Mouse (Mus musculus) kidney, postnatal 0 days (tissue): Measurements from ENCODE around the gene Spaca9. TPM values are rescaled to one million over a fixed set of nuclear protein-coding genes. Genes with fewer than 3 reads are reported as not detected.

Experiments
- ATAC-seq: fragments of 200-750 bp; cut with Nextera tagmentation; replicated peaks from 2 replicates; pipeline ENCODE4 v1.8.0; 2017; ENCODE audit warnings: low read depth, moderate number of reproducible peaks, moderate TSS enrichment, moderate library complexity; ENCODE audit not compliant: low FRiP score
- DNase-seq: peaks from one replicate; pipeline ENCODE4 v3.0.0-alpha.2; 2016; ENCODE audit warnings: low spot score
- H3K27ac ChIP-seq: fragments of 300-500 bp; sonication (generic); 2 replicates; pipeline ENCODE4 v1.5.1; 2014; ENCODE audit warnings: mild to moderate bottlenecking
- H3K27me3 ChIP-seq: fragments of 300-500 bp; sonication (generic); 2 replicates; pipeline ENCODE4 v1.6.1; 2014; ENCODE audit warnings: low read length, mixed read lengths; ENCODE audit not compliant: insufficient read depth
- H3K36me3 ChIP-seq: fragments of 300-500 bp; sonication (generic); 2 replicates; pipeline ENCODE4 v1.6.1; 2014; ENCODE audit warnings: low read length, mixed read lengths; ENCODE audit not compliant: insufficient read depth
- H3K4me1 ChIP-seq: fragments of 300-500 bp; sonication (generic); replicated peaks from 2 replicates; pipeline ENCODE4 v1.6.1; 2014; ENCODE audit warnings: antibody characterized with exemption, low read length, mixed read lengths; ENCODE audit not compliant: insufficient read depth
- H3K4me2 ChIP-seq: fragments of 300-500 bp; sonication (generic); 2 replicates; pipeline ENCODE4 v1.6.1; 2014; ENCODE audit warnings: mild to moderate bottlenecking, low read length, moderate library complexity, mixed read lengths
- H3K4me3 ChIP-seq: fragments of 300-500 bp; sonication (generic); replicated peaks from 2 replicates; pipeline ENCODE4 v1.5.1; 2014; ENCODE audit warnings: low read depth, low read length
- H3K9ac ChIP-seq: fragments of 300-500 bp; sonication (generic); 2 replicates; pipeline ENCODE4 v1.6.1; 2014; ENCODE audit warnings: low read depth, low read length
- H3K9me3 ChIP-seq: fragments of 300-500 bp; sonication (generic); replicated peaks from 2 replicates; pipeline ENCODE4 v1.6.1; 2016; ENCODE audit warnings: low read length, inconsistent platforms, mixed read lengths
- CTCF ChIP-seq: IDR thresholded peaks from 2 replicates; pipeline ENCODE4 v1.5.1; 2016; ENCODE audit warnings: antibody characterized with exemption, low read depth, mild to moderate bottlenecking, moderate library complexity
- WGBS: fragments of 180-500 bp; shearing (Covaris S2); extraction: QIAGEN DNeasy Blood & Tissue Kit; methylation state at CpG from one replicate; pipeline ENCODE4 v1.1.7; 2014; 5-methylcytosine and 5-hydroxymethylcytosine counted together
- polyA plus RNA-seq: library from polyadenylated mRNA; unstranded; fragments of >200 nt; fragmentation: Nextera tagmentation; extraction: Ambion mirVana; gene quantifications from 2 replicates; pipeline ENCODE4 v1.2.1, GENCODE M21; 2015

Gene Spaca9
- polyA plus RNA-seq, 1 experiment from 2014 or later: 2.5 TPM

- no peaks in the 10 kb centered on the region for H3K27me3 ChIP-seq
- H3K4me1 ChIP-seq: no peaks in the 10 kb centered on the region
- H3K36me3 ChIP-seq: no peaks in the 10 kb centered on the region
- H3K9me3 ChIP-seq: no peaks in the 10 kb centered on the region
- TF ChIP-seq CTCF: no peak
- H3K27ac ChIP-seq: no peak overlapping the region
- DNase-seq: no peak
- H3K9ac ChIP-seq: no peak overlapping the region
- H3K4me3 ChIP-seq: no peak overlapping the region
- H3K4me2 ChIP-seq: no peak overlapping the region
- ATAC-seq: no peak
Measured at GRCm38 (mm10) chr2:28730676-28731075, 31.1 kb upstream of the Spaca9 start.

GRCm38 (mm10) chr2:28727786-28728404 lies 28.4 kb upstream of the Spaca9 start:
- Histone ChIP-seq H3K9ac (no peak overlapping the region), H3K4me2 (no peak overlapping the region), H3K4me3 (no peak overlapping the region), H3K27ac (no peak overlapping the region), H3K4me1 (no peaks in the 10 kb centered on the region), H3K9me3 (no peaks in the 10 kb centered on the region), H3K27me3 (no peaks in the 10 kb centered on the region), H3K36me3 (no peaks in the 10 kb centered on the region)
- TF ChIP-seq CTCF: no peak
- ATAC-seq: no peak
- no peak for DNase-seq
- 28% methylated on average over 16 of the region's 16 CpGs for WGBS

GRCm38 (mm10) chr2:28723912-28724311 lies 24.4 kb upstream of the Spaca9 start:
- ATAC-seq (no peak), DNase-seq (no peak)
- H3K9ac ChIP-seq: no peak overlapping the region
- no peak overlapping the region for H3K27ac ChIP-seq
- no peak overlapping the region for H3K4me3 ChIP-seq
- WGBS: 38% methylated on average over 9 of the region's 9 CpGs
- no peaks in the 10 kb centered on the region for H3K36me3 ChIP-seq
- TF ChIP-seq CTCF: no peak
- no peaks in the 10 kb centered on the region for H3K9me3 ChIP-seq
- H3K4me2 ChIP-seq: no peak overlapping the region
- no peaks in the 10 kb centered on the region for H3K27me3 ChIP-seq
- no peaks in the 10 kb centered on the region for H3K4me1 ChIP-seq

- ATAC-seq (no peak), DNase-seq (no peak)
- H3K9me3 ChIP-seq: no peaks in the 10 kb centered on the region
- no peaks in the 10 kb centered on the region for H3K4me1 ChIP-seq
- no peaks in the 10 kb centered on the region for H3K27me3 ChIP-seq
- no peaks in the 10 kb centered on the region for H3K36me3 ChIP-seq
- H3K9ac ChIP-seq: no peak overlapping the region
- TF ChIP-seq CTCF: no peak
- 90% methylated on average over 8 of the region's 8 CpGs for WGBS
- no peak overlapping the region for H3K4me3 ChIP-seq
- H3K4me2 ChIP-seq: no peak overlapping the region
- H3K27ac ChIP-seq: no peak overlapping the region
Measured at GRCm38 (mm10) chr2:28722419-28722818, 22.9 kb upstream of the Spaca9 start.

GRCm38 (mm10) chr2:28713036-28713435 lies 13.5 kb upstream of the Spaca9 start:
- H3K27ac ChIP-seq: no peak overlapping the region
- no peak for ATAC-seq
- no peak for TF ChIP-seq CTCF
- DNase-seq: no peak
- H3K4me1 ChIP-seq: no peaks in the 10 kb centered on the region
- no peak overlapping the region for H3K9ac ChIP-seq
- no peak overlapping the region for H3K4me3 ChIP-seq
- H3K4me2 ChIP-seq: no peak overlapping the region
- WGBS: 80% methylated on average over 8 of the region's 8 CpGs
- no peaks in the 10 kb centered on the region for H3K36me3 ChIP-seq
- H3K9me3 ChIP-seq: no peaks in the 10 kb centered on the region
- H3K27me3 ChIP-seq: no peaks in the 10 kb centered on the region

GRCm38 (mm10) chr2:28706787-28707186 lies 7.3 kb upstream of the Spaca9 start:
- no peak for DNase-seq
- no peak for ATAC-seq
- no peak for TF ChIP-seq CTCF

GRCm38 (mm10) chr2:28706106-28706636 lies 6.6 kb upstream of the Spaca9 start:
- Histone ChIP-seq H3K9ac (no peak overlapping the region), H3K27ac (no peak overlapping the region), H3K4me3 (no peak overlapping the region), H3K27me3 (no peaks in the 10 kb centered on the region), H3K36me3 (no peaks in the 10 kb centered on the region), H3K4me1 (no peaks in the 10 kb centered on the region), H3K9me3 (no peaks in the 10 kb centered on the region), H3K4me2 (no peak overlapping the region)
- no peak for TF ChIP-seq CTCF
- ATAC-seq (no peak), DNase-seq (no peak)
- WGBS: 42% methylated on average over 8 of the region's 8 CpGs

More at GRCm38 (mm10) chr2:28706787-28707186, 7.3 kb upstream of the Spaca9 start:
- H3K9ac ChIP-seq: no peak overlapping the region
- H3K4me1 ChIP-seq: no peaks in the 10 kb centered on the region
- H3K27ac ChIP-seq: no peak overlapping the region
- H3K36me3 ChIP-seq: no peaks in the 10 kb centered on the region
- 30% methylated on average over 6 of the region's 6 CpGs for WGBS
- H3K4me3 ChIP-seq: no peak overlapping the region
- no peaks in the 10 kb centered on the region for H3K9me3 ChIP-seq
- no peaks in the 10 kb centered on the region for H3K27me3 ChIP-seq
- H3K4me2 ChIP-seq: no peak overlapping the region
